Mouse (Mus musculus): ENCODE measurements around the gene Polr3k.

Gene Polr3k

DNA sequence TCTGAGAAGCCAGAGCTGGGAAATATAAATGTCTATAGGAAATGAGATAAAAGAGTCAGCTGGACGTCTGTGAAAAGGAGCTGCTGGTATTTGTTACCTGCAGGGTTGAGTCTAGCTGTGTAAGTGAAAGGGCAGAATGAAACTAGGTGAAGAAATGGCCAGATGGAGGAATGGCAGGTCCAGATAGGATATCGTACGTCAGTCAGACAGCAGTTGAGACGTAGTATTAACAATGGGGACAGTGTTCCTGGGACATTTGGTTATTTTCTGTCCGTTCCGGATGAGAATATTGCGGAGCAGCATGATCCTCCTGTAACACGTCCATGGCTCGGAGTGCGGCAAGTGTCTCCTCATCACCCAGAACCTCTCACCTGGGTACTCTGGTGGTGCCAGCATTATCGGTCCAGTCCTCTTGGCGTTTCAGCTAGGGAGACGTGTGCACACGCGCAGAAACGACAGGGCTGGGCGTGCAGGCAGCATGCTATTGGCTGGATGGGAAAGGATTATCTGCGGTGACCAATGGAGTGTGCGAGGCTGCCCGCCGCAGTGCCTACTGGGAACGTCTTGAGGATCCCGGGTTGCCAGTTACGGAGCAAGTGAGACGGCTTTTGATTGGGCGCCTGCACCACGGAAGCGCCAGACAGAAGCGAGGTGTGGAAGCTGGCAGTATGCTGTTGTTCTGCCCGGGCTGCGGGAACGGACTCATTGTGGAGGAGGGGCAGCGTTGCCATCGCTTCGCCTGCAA is at the start of gene Polr3k:
Polr3k (plus strand) TSS at position 547 of the 745 bp plus-strand sequence.
- DNase-seq = peak; percentile 94 to 95

- no peak for DNase-seq
These were observed 35.0 kb upstream of the Polr3k start for GRCm38 (mm10) chr2:181829032-181829650.

GRCm38 (mm10) chr2:181832745-181833144 is 31.4 kb upstream of the Polr3k start:
- peak; percentile 22 to 42 for DNase-seq

- peak; percentile 94 to 95 for DNase-seq
These were observed 26.5 kb upstream of the Polr3k start, which contains the start of gene Pcmtd2 for GRCm38 (mm10) chr2:181837372-181838292. TSS of gene Pcmtd2 (plus strand) at chr2:181837854.

GRCm38 (mm10) chr2:181838293-181838680 is 25.9 kb upstream of the Polr3k start:
- DNase-seq = peak in 1 of 2 experiments; percentile 34

- DNase-seq = no peak
These were observed 18.3 kb upstream of the Polr3k start for GRCm38 (mm10) chr2:181845709-181846394.

DNA sequence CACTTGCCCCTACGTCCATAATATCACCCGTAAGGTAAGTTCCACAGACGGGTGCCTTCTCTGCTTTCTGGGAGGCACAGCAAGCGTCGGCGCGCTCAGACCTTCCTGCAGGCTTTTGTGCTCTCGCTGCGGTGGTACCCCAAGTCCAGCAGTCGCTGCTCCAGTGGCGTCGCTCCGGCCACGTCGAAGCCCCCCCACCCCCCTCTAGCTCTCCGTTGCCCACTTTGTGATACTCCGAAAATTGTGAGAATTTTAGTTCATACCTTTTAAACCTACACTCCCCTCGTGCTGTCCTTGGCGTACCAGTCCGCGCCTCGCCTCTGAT is 361 bp downstream of the Polr3k start:
- no peak for DNase-seq

GRCm38 (mm10) chr2:181866931-181867330 is 2.8 kb downstream of the Polr3k start:
- DNase-seq = peak; percentile 75 to 88

GRCm38 (mm10) chr2:181871039-181871438 is 6.9 kb downstream of the Polr3k start:
- DNase-seq = no peak

DNA sequence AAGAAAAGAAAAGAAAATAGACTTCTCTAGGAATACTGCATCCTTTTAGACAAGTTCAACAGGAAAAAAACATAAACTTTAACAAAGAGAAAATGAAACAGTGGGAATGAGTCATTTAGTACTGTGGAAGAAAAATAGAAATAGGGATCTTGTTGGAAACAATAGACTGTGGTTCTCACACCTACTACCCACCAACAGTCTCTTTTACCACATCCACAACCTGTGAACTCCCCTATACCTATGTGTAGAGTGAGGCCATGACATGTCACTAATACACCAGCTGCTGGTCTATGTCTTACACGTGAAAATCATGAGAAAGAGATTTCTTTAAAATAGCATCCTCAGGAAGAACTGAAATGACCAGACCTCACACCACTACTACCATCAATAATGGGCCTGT is 14.8 kb downstream of the Polr3k start:
- DNase-seq = no peak

- no peak for DNase-seq
These were observed 19.0 kb downstream of the Polr3k start for GRCm38 (mm10) chr2:181883022-181883749.

GRCm38 (mm10) chr2:181917861-181918260 is 53.7 kb downstream of the Polr3k start:
- DNase-seq = no peak

DNA sequence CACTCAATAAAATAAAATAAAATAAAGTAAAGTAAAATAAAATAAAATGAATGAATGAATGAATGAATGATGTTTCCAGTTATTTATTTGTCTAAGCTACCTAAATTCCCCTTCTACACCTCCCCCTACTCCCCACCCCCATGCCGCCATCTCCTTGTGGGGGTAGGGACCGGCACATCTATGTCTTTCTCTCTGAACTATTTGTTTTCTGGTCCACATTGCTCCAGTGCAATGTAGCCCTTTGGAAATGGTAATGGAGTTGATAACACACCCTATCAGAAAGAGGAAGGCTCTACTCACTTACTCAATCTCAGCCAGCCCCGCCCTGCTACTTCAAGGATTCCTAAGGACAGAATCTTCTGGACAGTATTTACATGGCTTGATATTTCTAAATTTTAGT is 54.4 kb downstream of the Polr3k start:
- DNase-seq = no peak
